Mouse (Mus musculus) megakaryocyte-erythroid progenitor cell, adult 5-6 weeks (primary cell): ENCODE measurements around the gene Traf4. TPM values are rescaled to one million over a fixed set of nuclear protein-coding genes. Genes with fewer than 3 reads are reported as not detected.

Experiments
- ATAC-seq: replicated peaks from 2 replicates; pipeline ENCODE4 v1.8.0; 2016; ENCODE audit warnings: mild to moderate bottlenecking, inconsistent platforms; ENCODE audit not compliant: severe bottlenecking, poor library complexity, low FRiP score, low TSS enrichment
- total RNA-seq, 2 experiments: library from RNA; stranded (forward) in 1 of 2; stranded (reverse) in 1 of 2; fragments of 200-1000, 215-1000 nt in 1 of 2; fragments of >200 nt in 1 of 2; fragmentation: Nextera tagmentation in 1 of 2; gene quantifications; 2 replicates each; pipeline ENCODE4 v1.2.3; 2014 to 2017

Traf4 gene
- total RNA-seq, 2 experiments from 2014 or later = 18.0 to 39.1 TPM

DNA sequence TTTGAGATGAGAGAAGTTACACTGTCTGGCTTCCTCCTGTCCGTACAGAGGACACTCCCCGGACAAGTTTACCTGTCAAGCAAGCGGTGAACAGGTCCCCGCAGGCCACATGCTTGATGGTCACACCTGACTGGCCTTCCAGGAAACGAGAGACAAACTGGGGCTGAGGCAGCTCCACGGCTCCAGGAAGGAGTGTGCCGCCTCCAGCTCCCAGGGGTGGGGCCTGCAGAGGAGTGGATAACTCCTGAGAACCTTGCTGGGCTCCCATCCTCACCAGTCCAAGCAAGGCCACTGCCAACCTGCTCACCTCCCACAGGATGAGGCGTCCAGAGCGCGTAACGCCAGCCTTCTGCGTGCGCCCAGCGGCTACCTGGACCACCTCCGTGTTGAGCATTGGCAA lies 4.9 kb upstream of the Traf4 start:
- ATAC-seq = no peak

DNA sequence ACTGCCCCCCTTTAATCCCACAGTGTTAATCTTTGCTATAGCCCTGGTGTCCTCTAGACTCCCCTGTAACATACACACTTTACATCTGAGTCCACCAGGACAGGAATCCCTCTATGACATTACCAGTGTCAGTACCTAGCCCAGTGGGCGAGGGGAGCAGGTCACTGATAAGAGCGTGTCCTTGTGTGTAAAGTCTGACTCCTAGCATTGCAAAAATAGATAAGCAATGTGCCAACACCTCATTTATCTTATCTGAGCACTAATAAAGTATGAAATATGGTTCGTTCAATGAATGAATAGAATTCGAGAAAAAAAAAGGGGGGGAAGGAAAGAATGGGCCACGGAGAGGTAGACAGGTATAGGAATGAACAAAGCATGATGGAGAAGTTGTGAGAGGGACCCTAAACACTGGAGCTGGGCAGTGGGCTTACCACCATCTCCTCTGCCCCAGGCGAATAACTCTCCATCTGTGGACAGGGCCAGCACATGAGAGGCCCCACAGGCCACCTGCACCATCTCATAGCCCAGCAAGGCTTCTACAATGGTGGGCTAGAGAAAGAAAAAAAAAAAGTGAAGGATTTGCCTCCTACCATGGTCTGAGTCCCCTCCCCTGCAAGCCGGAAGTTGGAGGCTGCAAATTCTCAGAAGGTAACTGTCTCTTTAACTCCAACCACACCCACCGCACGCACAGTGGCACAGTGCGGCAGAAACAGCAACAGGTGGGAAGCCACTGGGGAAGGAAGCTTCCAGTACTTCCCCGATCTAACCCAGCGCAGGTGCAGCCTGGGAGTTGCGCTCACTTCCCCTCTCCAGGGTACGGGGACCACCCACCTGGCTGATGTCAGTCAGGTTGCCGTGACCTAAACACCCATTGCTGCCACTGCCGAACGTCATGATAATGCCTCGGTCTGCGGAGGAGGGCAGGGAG lies 3.4 kb upstream of the Traf4 start:
- ATAC-seq = peak; percentile 51

DNA sequence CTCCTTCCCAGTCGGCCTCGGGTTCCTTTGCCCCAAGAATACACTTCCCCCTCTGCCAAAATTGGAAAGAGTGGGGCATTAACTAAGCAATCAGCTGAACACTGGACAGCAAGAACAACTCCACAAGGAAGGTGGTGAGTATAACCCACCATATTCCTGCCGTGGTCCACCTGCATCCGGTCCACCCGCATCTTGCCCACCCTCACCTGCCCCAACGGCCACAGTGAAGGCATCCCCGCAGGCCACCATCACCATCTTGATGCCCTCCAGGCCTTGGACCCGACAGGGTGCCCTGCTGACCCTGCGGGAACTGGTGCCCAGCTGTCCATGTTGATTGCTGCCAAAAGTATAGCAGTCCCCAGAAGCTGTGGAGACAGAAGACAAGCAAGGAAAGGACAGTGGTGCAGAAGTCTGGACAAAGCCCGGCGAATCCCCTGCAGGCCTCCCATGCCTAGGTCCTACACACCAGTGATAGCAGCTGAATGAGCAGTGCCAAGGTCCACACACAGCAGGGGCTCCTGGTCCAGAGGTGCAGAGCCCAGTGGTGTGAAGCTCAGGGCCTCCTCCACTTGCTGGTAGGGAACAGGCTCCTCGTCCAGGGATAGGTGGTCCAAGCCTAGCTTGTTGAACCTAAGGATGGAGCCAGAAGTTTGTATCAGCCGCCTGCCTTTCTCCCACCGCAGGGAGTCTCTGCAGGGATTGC lies 2.0 kb upstream of the Traf4 start:
- no peak for ATAC-seq

DNA sequence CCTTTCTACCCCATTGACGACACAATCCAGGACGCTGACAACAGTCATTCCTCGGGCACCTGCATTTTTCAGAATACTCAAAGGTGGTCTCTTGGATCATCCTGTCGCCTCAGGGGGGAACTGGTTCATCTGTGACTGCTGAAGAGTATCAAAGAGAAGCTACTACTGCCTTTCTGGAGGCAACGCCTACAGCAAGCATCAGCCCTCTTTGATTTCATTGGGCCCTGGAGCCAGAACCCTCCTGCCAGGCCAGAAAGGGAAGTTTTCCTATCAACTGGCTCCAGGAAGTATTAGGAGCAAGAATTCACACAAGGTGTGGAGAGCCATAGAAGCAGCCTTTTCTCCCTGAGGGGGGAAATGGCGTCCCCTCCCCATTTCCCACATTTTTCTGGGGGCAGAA lies 1.3 kb upstream of the Traf4 start:
- no peak for ATAC-seq

GRCm38 (mm10) chr11:78166161-78166560 lies 772 bp upstream of the Traf4 start:
- no peak for ATAC-seq

- ATAC-seq = peak; percentile 31
Observed at GRCm38 (mm10) chr11:78165761-78166109, 346 bp upstream of the Traf4 start.

- no peak for ATAC-seq
Observed at GRCm38 (mm10) chr11:78164604-78164923, 825 bp downstream of the Traf4 start.

DNA sequence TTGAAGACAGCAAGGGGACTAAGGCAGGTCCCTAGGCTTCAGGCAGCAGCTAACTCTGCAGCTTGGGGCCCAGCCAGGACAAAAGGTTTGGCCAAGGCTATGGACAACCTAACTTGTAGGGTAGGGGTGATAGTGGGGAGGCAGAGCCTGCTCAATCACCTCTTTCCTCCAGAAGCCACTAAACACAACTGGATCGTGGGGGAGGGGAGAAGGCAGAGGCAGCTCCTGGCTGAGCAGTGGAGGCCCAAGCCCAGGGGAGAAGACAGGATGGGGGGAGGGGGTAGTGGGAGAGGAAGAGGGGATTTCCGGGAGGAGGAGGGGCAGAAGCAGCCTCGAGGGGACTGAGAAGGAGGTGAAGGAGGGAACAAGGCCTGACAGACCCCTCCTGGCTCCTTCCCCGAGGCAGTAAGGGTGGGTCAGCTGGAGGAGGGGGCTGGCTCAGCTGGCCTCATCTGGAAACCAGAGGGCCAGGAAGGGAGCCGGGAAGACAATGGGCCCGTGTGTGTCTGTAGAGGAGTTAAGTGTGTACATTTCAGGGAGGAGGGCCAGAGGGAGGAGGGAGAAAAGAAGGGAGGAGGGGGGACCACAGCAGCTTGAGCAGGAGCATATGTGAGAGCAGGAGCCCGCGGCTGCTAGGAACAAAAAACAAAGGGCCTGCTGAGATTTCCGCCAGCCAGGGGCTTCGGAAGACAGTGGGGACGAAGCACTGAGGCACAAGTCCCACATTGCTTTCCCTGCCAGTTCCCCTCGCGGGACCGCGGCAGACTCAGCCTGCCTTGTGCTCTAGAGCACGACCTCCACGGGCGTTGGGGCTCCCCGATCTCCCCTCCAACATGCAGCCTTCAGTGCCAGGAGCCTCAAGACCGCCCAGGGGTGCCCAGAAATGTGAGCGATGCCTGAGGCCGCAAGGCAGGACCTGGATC lies 1.4 kb downstream of the Traf4 start:
- no peak for ATAC-seq

DNA sequence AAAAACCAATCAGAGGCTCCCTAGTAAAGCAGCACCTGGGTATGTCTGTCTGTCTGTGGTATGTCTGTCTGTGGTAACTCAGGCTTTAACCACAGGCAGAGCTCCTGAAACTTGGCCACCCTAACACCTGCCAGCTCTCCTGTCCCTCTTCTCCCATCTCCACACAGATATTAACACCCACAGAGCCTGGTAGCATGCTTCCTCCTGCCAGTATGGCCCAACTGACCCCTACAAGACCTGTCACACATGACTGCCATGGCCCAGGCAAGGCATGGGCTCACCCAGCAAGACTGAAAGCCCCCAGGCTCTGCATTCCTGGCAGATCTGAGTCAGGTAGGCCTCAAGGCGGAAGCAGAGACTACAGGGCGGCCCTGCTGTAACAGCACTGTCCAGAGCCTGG lies 2.3 kb downstream of the Traf4 start:
- no peak for ATAC-seq

DNA sequence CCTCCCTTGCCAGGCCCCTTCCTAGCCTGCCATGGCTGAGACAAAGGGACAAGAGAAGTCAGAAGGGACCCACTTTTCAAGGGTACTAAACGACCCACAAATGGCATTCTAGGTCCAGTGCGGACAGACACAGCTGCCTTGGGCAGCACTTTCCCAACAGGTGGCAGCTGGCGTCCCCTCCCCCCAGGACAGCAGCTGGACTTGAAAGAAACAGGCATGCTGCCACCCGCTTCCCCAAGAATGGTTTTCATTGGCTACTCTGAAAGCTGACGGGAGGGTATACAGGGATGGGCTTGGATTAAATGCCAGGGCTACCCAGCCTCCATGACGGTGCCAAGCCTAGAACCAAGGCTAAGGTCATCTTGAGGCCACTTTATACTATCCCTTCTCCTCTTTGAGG lies 2.9 kb downstream of the Traf4 start:
- ATAC-seq = no peak

DNA sequence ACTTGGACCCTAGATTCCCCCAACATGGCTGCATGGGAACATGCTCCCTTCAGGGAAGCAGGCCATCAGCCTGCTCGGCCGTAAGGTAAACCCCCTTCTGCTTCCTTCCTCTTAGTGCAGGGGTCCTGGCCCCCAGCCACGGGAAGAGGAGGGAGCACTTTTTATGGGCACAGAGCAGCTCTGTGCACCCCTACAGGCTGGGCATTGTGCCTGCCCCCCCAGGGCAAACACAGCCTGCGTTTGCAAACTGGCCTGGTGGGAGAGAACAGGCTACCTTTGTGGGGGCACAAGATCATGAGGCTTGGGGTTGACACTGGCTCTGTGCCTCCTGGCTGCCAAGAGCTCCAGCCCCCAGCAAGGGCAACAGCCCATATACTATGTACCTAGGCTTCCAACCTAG lies 3.4 kb downstream of the Traf4 start:
- no peak for ATAC-seq

DNA sequence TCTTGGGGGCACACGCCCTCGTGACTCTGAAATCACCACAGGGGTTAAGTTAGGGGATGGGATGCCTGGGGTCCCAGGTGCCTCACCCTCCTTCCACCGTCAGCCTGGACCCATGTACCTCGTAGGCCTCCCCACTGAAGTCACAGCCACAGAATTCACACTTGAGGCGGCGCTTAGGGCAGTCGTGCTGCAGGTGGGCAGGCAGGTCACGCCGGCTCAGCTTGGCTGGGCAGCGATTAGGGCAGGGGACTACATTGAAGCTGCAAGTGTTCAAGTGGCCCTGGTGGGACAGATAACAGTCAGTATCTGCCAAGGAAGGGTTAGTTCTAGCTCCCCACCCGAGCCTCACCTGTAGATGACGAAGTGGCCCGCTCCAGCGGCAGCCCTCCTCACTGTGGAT lies 4.2 kb downstream of the Traf4 start:
- ATAC-seq = no peak

GRCm38 (mm10) chr11:78160675-78161074 lies 4.7 kb downstream of the Traf4 start:
- no peak for ATAC-seq

- ATAC-seq = no peak
Observed at GRCm38 (mm10) chr11:78160171-78160570, 5.2 kb downstream of the Traf4 start.

DNA sequence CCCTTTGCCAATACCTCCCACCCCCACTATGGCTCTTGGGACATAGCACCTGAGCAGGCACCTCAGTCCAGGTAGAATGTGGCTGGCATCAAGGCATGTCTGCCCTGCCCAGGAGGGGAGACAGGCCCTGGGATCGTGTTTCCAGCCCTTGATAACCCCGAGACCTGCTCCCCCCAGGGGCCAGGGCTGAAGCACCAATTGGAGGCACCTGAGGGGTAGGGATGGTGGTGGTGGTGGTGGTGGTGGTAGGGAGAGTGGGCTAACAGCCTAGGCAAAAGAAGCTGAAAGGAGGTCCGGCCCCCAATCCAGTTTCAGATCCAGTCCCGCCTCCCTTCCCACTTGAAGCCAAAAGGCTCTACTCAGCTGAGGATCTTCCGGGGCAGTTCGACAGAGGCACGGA lies 5.8 kb downstream of the Traf4 start:
- no peak for ATAC-seq

GRCm38 (mm10) chr11:78159096-78159495 lies 6.3 kb downstream of the Traf4 start:
- ATAC-seq = peak; percentile 83

- ATAC-seq = no peak
Observed at GRCm38 (mm10) chr11:78156156-78156699, 9.2 kb downstream of the Traf4 start.

- ATAC-seq = no peak
Observed at GRCm38 (mm10) chr11:78155674-78156073, 9.7 kb downstream of the Traf4 start.

- no peak for ATAC-seq
Observed at GRCm38 (mm10) chr11:78153778-78154177, 11.6 kb downstream of the Traf4 start.
